Mouse (Mus musculus): ENCODE data around the gene Becn1. TPM values are rescaled to one million over a fixed set of nuclear protein-coding genes. Genes with fewer than 3 reads are reported as not detected.

Gene Becn1
- polyA plus RNA-seq, 1 experiment from 2014 or later, result 166 TPM

DNA sequence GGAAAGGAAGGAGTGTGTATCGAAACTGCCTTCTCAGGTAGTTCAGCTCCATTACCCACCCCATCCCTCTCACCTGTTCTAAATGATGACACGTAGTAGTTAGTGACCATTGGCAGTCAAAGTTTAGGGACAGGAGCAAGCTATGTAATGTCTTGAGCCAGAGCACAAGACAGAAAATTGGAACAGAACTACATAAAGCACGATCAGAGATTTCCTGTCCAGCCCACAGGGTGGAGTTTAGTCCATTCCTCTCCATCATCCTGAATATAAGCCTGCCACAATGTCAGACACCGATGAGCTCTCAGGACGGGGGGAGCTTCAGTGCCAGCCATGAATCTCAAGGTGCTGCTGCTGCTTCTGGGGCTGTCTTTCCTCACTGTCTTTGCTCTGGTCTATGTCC is 22.7 kb upstream of the Becn1 start, which contains the start of gene Aoc2:
Gene Aoc2, plus strand, starts transcription at position 301 of the 400 bp plus-strand sequence.
- H3K36me3 ChIP-seq (ENCODE audit: control insufficient read depth, insufficient read depth, low read length), result peaks cover 16% of the 10 kb centered on the region
- H3K9ac ChIP-seq (ENCODE audit: low read depth, low read length), result no peak within 1 kb of the TSS
- ATAC-seq (ENCODE audit: low FRiP score), result no peak
- no peaks in the 10 kb centered on the region for H3K9me3 ChIP-seq (ENCODE audit: control insufficient read depth, low read length)
- DNase-seq (ENCODE audit: low spot score), result no peak
- no peak within 1 kb of the TSS for H3K4me3 ChIP-seq (ENCODE audit: low read depth, low read length)
- 95% methylated on average over 5 of the region's 5 CpGs for WGBS
- H3K4me2 ChIP-seq (replicated peaks; ENCODE audit: low read depth, low read length), result no peak within 1 kb of the TSS
- H3K4me1 ChIP-seq (replicated peaks; ENCODE audit: control insufficient read depth, insufficient read depth, low read length), result no peaks in the 10 kb centered on the region
- H3K27ac ChIP-seq (ENCODE audit: low read depth, low read length), result no peak within 1 kb of the TSS
- no peaks in the 10 kb centered on the region for H3K27me3 ChIP-seq (ENCODE audit: control insufficient read depth, insufficient read depth, low read length)

DNA sequence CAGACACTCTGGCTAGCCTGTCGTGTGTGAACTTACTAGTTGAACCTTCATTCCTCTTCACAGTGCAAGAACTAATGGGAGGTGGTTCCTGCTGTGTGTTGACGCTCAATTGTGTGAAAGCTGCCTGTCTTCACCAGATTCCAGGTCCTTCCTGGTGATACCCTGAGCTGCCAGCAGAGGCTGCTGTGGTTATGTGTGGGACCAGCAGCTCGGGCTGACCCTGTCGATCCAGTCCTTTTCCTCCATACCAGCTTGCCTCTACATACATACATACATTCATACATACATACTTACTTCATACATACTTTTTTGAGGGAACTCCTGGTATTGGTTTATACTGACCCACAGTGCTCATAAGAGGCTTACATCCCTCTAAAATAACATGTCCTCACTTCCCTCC is 21.5 kb upstream of the Becn1 start:
- no peaks in the 10 kb centered on the region for H3K27me3 ChIP-seq (ENCODE audit: control insufficient read depth, insufficient read depth, low read length)
- H3K9me3 ChIP-seq (ENCODE audit: control insufficient read depth, low read length), result no peaks in the 10 kb centered on the region
- H3K4me1 ChIP-seq (replicated peaks; ENCODE audit: control insufficient read depth, insufficient read depth, low read length), result no peaks in the 10 kb centered on the region
- DNase-seq (ENCODE audit: low spot score) (peak; percentile 79), ATAC-seq (ENCODE audit: low FRiP score) (no peak)
- H3K36me3 ChIP-seq (ENCODE audit: control insufficient read depth, insufficient read depth, low read length), result peaks cover 16% of the 10 kb centered on the region
- WGBS, result 25% methylated on average over 4 of the region's 4 CpGs
- H3K4me2 ChIP-seq (replicated peaks; ENCODE audit: low read depth, low read length), result no peak overlapping the region
- H3K9ac ChIP-seq (ENCODE audit: low read depth, low read length), result no peak overlapping the region
- no peak overlapping the region for H3K27ac ChIP-seq (ENCODE audit: low read depth, low read length)
- H3K4me3 ChIP-seq (ENCODE audit: low read depth, low read length), result no peak overlapping the region

GRCm38 (mm10) chr11:101316501-101316917 is 14.4 kb upstream of the Becn1 start:
- Histone ChIP-seq H3K36me3 (ENCODE audit: control insufficient read depth, insufficient read depth, low read length) (peaks cover 11% of the 10 kb centered on the region), H3K9ac (ENCODE audit: low read depth, low read length) (peak overlapping the region; percentile 95), H3K4me2 (replicated peaks; ENCODE audit: low read depth, low read length) (peak overlapping the region; percentile 91), H3K27me3 (ENCODE audit: control insufficient read depth, insufficient read depth, low read length) (no peaks in the 10 kb centered on the region), H3K27ac (ENCODE audit: low read depth, low read length) (peak overlapping the region; percentile 72; the same call in 1 of the 2 replicates), H3K4me1 (replicated peaks; ENCODE audit: control insufficient read depth, insufficient read depth, low read length) (no peaks in the 10 kb centered on the region), H3K4me3 (ENCODE audit: low read depth, low read length) (peak overlapping the region; percentile 78), H3K9me3 (ENCODE audit: control insufficient read depth, low read length) (no peaks in the 10 kb centered on the region)
- peak; percentile 77 for ATAC-seq (ENCODE audit: low FRiP score)
- DNase-seq (ENCODE audit: low spot score), result no peak
- under 1% methylated on average over 14 of the region's 17 CpGs for WGBS

DNA sequence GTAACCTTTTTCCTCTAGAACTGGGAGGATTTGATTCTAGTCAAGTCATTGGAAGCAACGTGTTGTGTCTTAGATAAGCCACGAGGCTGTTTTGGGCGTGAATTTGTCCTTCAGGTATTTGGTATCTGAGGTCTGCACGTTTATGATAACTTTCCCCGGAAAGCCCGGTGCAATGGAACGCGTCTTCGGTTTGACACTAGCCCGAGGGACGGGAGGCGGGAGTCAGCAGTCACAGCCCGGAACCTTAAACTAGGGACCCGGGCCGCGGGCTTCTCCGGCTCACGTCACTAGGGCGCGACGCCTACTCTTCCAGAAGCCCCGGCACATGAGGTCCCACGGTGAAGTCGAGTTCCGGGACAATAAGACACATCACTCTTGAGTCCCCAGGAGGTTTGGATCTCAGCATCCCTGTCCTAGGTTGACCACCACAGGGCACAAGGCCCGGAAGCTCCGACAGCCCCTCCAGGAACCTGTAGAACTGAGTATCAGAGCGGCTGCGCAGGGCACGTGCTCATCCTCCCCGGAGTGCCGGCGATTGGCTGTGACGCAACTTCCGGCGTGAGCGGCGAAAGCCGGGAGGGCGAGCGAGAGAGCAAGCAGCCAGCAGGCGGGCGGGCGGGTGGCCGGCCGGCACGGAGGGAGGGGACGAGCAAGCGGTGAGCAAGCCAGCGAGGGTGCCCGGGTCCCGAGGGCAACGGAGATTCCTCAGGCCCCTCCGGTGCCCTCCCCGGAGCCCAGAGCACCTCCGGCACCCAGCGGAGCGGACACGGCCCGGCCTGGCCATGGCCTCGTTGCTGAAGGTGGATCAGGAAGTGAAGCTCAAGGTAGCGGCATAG is 13.8 kb upstream of the Becn1 start, which contains the start of gene Psme3:
Gene Psme3, plus strand, starts transcription at position 549 of the 836 bp plus-strand sequence.
- Histone ChIP-seq H3K4me2 (replicated peaks; ENCODE audit: low read depth, low read length) (peak within 1 kb of the TSS; percentile 91), H3K4me3 (ENCODE audit: low read depth, low read length) (peak within 1 kb of the TSS; percentile 78), H3K9me3 (ENCODE audit: control insufficient read depth, low read length) (no peaks in the 10 kb centered on the region), H3K4me1 (replicated peaks; ENCODE audit: control insufficient read depth, insufficient read depth, low read length) (no peaks in the 10 kb centered on the region), H3K9ac (ENCODE audit: low read depth, low read length) (peak within 1 kb of the TSS; percentile 95), H3K27me3 (ENCODE audit: control insufficient read depth, insufficient read depth, low read length) (no peaks in the 10 kb centered on the region), H3K36me3 (ENCODE audit: control insufficient read depth, insufficient read depth, low read length) (peaks cover 8% of the 10 kb centered on the region), H3K27ac (ENCODE audit: low read depth, low read length) (peak within 1 kb of the TSS; percentile 72)
- under 1% methylated on average over 61 of the region's 62 CpGs for WGBS
- ATAC-seq (ENCODE audit: low FRiP score) (peak; percentile 90), DNase-seq (ENCODE audit: low spot score) (peak; percentile 94)

GRCm38 (mm10) chr11:101315082-101315650 is 13.1 kb upstream of the Becn1 start:
- 0 out of 2 replicates have a peak overlapping the region, but pooled peaks have one; percentile 72 for H3K27ac ChIP-seq (ENCODE audit: low read depth, low read length)
- 81% methylated on average over 8 of the region's 8 CpGs for WGBS
- ATAC-seq (ENCODE audit: low FRiP score), result no peak

DNA sequence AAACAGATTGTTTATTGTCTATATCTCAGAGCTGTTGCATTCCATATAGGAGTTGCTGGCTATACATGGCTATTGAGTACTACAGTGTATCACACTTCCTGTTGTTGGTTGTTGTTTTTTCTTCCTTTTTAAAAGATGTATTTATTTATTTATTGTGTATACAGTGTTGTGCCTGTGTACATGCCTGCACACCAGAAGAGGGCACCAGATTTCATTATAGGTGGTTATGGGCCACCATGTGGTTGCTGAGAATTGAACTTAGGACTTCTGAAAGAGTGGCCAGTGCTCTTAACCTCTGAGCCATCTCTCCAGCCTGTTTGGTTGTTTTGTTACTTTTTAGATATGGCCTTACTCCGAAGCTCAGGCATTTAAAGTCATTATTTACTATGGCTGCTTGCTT is 12.5 kb upstream of the Becn1 start:
- 90% methylated on average over 1 of the region's 1 CpGs for WGBS
- Histone ChIP-seq H3K9me3 (ENCODE audit: control insufficient read depth, low read length) (no peaks in the 10 kb centered on the region), H3K4me3 (ENCODE audit: low read depth, low read length) (no peak overlapping the region), H3K4me2 (replicated peaks; ENCODE audit: low read depth, low read length) (no peak overlapping the region), H3K9ac (ENCODE audit: low read depth, low read length) (no peak overlapping the region), H3K27me3 (ENCODE audit: control insufficient read depth, insufficient read depth, low read length) (no peaks in the 10 kb centered on the region), H3K4me1 (replicated peaks; ENCODE audit: control insufficient read depth, insufficient read depth, low read length) (no peaks in the 10 kb centered on the region), H3K36me3 (ENCODE audit: control insufficient read depth, insufficient read depth, low read length) (no peaks in the 10 kb centered on the region), H3K27ac (ENCODE audit: low read depth, low read length) (no peak overlapping the region)
- DNase-seq (ENCODE audit: low spot score) (no peak), ATAC-seq (ENCODE audit: low FRiP score) (no peak)

More at GRCm38 (mm10) chr11:101315082-101315650, 13.1 kb upstream of the Becn1 start:
- peaks cover 2% of the 10 kb centered on the region for H3K36me3 ChIP-seq (ENCODE audit: control insufficient read depth, insufficient read depth, low read length)
- no peaks in the 10 kb centered on the region for H3K27me3 ChIP-seq (ENCODE audit: control insufficient read depth, insufficient read depth, low read length)
- H3K4me1 ChIP-seq (replicated peaks; ENCODE audit: control insufficient read depth, insufficient read depth, low read length), result no peaks in the 10 kb centered on the region
- no peak for DNase-seq (ENCODE audit: low spot score)
- H3K9me3 ChIP-seq (ENCODE audit: control insufficient read depth, low read length), result no peaks in the 10 kb centered on the region
- H3K4me2 ChIP-seq (replicated peaks; ENCODE audit: low read depth, low read length), result peak overlapping the region; percentile 91
- peak overlapping the region; percentile 78 for H3K4me3 ChIP-seq (ENCODE audit: low read depth, low read length)
- peak overlapping the region; percentile 95 for H3K9ac ChIP-seq (ENCODE audit: low read depth, low read length)

DNA sequence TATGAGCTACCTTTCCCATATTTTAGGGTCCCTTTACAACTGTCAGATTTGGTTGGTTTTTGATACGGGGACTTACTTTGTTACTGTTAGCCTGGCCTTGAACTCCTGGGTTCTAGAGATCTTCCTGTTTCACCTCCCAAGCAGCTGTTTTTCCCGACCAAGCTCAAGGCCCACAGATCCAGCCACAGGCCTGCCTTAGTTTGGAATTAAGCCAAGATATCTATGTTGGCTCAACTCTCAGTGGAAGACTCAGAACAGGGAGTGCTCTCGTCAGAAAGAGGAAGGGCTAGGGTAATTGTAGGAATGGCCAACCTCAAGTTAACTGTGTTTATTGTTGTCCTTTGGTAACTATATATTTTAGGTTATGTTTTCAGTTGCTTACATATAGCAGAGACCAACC is 10.1 kb upstream of the Becn1 start:
- no peak overlapping the region for H3K4me2 ChIP-seq (replicated peaks; ENCODE audit: low read depth, low read length)
- no peak overlapping the region for H3K27ac ChIP-seq (ENCODE audit: low read depth, low read length)
- H3K27me3 ChIP-seq (ENCODE audit: control insufficient read depth, insufficient read depth, low read length), result no peaks in the 10 kb centered on the region
- no peaks in the 10 kb centered on the region for H3K4me1 ChIP-seq (replicated peaks; ENCODE audit: control insufficient read depth, insufficient read depth, low read length)
- ATAC-seq (ENCODE audit: low FRiP score), result no peak
- WGBS, result 73% methylated on average over 3 of the region's 3 CpGs
- no peak overlapping the region for H3K9ac ChIP-seq (ENCODE audit: low read depth, low read length)
- no peak overlapping the region for H3K4me3 ChIP-seq (ENCODE audit: low read depth, low read length)
- H3K36me3 ChIP-seq (ENCODE audit: control insufficient read depth, insufficient read depth, low read length), result no peaks in the 10 kb centered on the region
- no peaks in the 10 kb centered on the region for H3K9me3 ChIP-seq (ENCODE audit: control insufficient read depth, low read length)
- no peak for DNase-seq (ENCODE audit: low spot score)

DNA sequence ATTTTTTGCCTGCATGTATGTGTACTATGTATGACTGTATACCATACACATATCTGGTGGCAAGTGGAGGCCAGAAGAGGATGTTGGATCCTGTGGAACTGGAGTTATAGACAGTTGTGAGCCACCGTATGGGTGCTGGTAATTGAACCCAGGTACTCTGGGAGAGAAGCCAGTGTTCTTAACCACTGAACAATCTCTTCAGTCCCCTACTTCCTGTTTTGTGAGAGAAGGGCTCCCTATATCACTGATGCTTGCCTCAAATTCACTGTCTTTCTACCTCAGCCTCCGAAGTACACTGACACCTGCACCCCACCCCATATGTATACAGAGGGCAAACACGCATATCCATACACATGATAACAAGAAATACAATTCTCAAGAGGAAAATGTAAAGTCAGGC is 9.0 kb upstream of the Becn1 start:
- 92% methylated on average over 3 of the region's 3 CpGs for WGBS
- H3K9me3 ChIP-seq (ENCODE audit: control insufficient read depth, low read length), result no peaks in the 10 kb centered on the region
- no peaks in the 10 kb centered on the region for H3K27me3 ChIP-seq (ENCODE audit: control insufficient read depth, insufficient read depth, low read length)
- no peaks in the 10 kb centered on the region for H3K4me1 ChIP-seq (replicated peaks; ENCODE audit: control insufficient read depth, insufficient read depth, low read length)
- no peak overlapping the region for H3K27ac ChIP-seq (ENCODE audit: low read depth, low read length)
- DNase-seq (ENCODE audit: low spot score) (no peak), ATAC-seq (ENCODE audit: low FRiP score) (no peak)
- no peaks in the 10 kb centered on the region for H3K36me3 ChIP-seq (ENCODE audit: control insufficient read depth, insufficient read depth, low read length)
- H3K4me2 ChIP-seq (replicated peaks; ENCODE audit: low read depth, low read length), result no peak overlapping the region
- H3K9ac ChIP-seq (ENCODE audit: low read depth, low read length), result no peak overlapping the region
- H3K4me3 ChIP-seq (ENCODE audit: low read depth, low read length), result no peak overlapping the region
